Mouse (Mus musculus): ENCODE measurements around the gene Tcf3. TPM values are rescaled to one million over a fixed set of nuclear protein-coding genes. Genes with fewer than 3 reads are reported as not detected.
A peak's percentile ranks its signal among the peaks of the same experiment; 100 is the strongest.

Gene Tcf3
- total and polyA plus RNA-seq, 3 experiments, result 146 to 223 (median 207) TPM

GRCm38 (mm10) chr10:80405481-80406173 is 27.8 kb downstream of the Tcf3 start:
- peak overlapping the region; percentile 83 for H3K4me2 ChIP-seq (ENCODE audit: insufficient read depth, low read depth, poor library complexity, severe bottlenecking)
- no peaks in the 10 kb centered on the region for H3K27me3 ChIP-seq (replicated peaks)
- H3K36me3 ChIP-seq (replicated peaks in 1 of 2; ENCODE audit: control insufficient read depth in 1 of 2, insufficient read depth in 1 of 2, low read length in 1 of 2), result peaks cover 52 to 73% of the 10 kb centered on the region in 2 experiments
- DNase-seq (ENCODE audit: extremely low read depth), result peak; percentile 46
- TF ChIP-seq POLR2A (IDR thresholded peaks at IDR 0.05; ENCODE audit: low read depth, low read length) (no peak), USF1 (IDR thresholded peaks at IDR 0.05; ENCODE audit: low read depth, low read length) (no peak), ELF1 (IDR thresholded peaks at IDR 0.05; ENCODE audit: low read depth, low read length) (0 out of 2 replicates have a peak, but pooled peaks have one; percentile 23), PAX5 (IDR thresholded peaks at IDR 0.05; ENCODE audit: low read length) (no peak), EP300 (IDR thresholded peaks at IDR 0.05; ENCODE audit: low read length) (no peak), MXI1 (IDR thresholded peaks at IDR 0.05; ENCODE audit: low read depth, low read length) (peak; percentile 64), SIN3A (IDR thresholded peaks at IDR 0.05; ENCODE audit: low read length) (peak; percentile 55; the same call in 1 of the 2 replicates), ETS1 (conservative IDR thresholded peaks at IDR 0.05; ENCODE audit: low read depth, low read length) (no peak), MAFK (IDR thresholded peaks at IDR 0.05; ENCODE audit: insufficient replicate concordance, low read length) (no peak), RCOR1 (conservative IDR thresholded peaks at IDR 0.05; ENCODE audit: low read depth, low read length) (no peak), CHD2 (IDR thresholded peaks at IDR 0.05; ENCODE audit: low read length) (no peak), KAT2A (IDR thresholded peaks at IDR 0.05; ENCODE audit: insufficient replicate concordance, low read length) (no peak), CTCF (conservative IDR thresholded peaks at IDR 0.05 in 1 of 2, IDR thresholded peaks at IDR 0.05 in 1 of 2; ENCODE audit: low read depth in 2 of 2, low read length in 2 of 2) (peak in 1 of 2 experiments; percentile 71; a peak in 2 of 4 replicates), MEF2A (IDR thresholded peaks at IDR 0.05; ENCODE audit: borderline replicate concordance, low read depth, low read length) (no peak), MAX (IDR thresholded peaks at IDR 0.05; ENCODE audit: low read length) (no peak), RAD21 (IDR thresholded peaks at IDR 0.05; ENCODE audit: low read depth, low read length) (peak; percentile 62), ZNF384 (IDR thresholded peaks at IDR 0.05; ENCODE audit: low read depth, low read length) (no peak), GABPA (IDR thresholded peaks at IDR 0.05; ENCODE audit: insufficient replicate concordance, low read depth, low read length) (no peak), SMC3 (IDR thresholded peaks at IDR 0.05; ENCODE audit: low read depth, low read length) (peak; percentile 60), MAZ (IDR thresholded peaks at IDR 0.05; ENCODE audit: low read depth, low read length) (peak; percentile 44; the same call in 1 of the 2 replicates), JUND (conservative IDR thresholded peaks at IDR 0.05; ENCODE audit: low read depth, low read length) (no peak), NRF1 (IDR thresholded peaks at IDR 0.05; ENCODE audit: low read depth, low read length) (no peak)
- peak overlapping the region; percentile 81 for H3K9ac ChIP-seq (ENCODE audit: insufficient read depth, low read depth)
- peaks cover 25% of the 10 kb centered on the region for H3K79me2 ChIP-seq (replicated peaks; ENCODE audit: control insufficient read depth, extremely low read depth, insufficient read depth, poor library complexity, severe bottlenecking)
- in situ Hi-C loops (cut with MboI; ENCODE audit: low pct_ligation_motif_present, low pct_unique_long_range_greater_than_20kb, low sequenced_read_pairs) (no loop called here), dilution Hi-C loops (cut with MboI; ENCODE audit: extremely low pct_ligation_motif_present, extremely low pct_unique_long_range_greater_than_20kb, low sequenced_read_pairs) (no loop called here)
- peaks cover 16 to 45% of the 10 kb centered on the region in 2 experiments for H3K4me1 ChIP-seq (ENCODE audit: control insufficient read depth in 1 of 2, insufficient read depth in 2 of 2)
- H3K4me3 ChIP-seq (replicated peaks in 1 of 3; ENCODE audit: low read depth in 2 of 3, low read length in 2 of 3, poor library complexity in 1 of 3), result peak overlapping the region; percentile 85 to 97 (median 95)
- H3K27ac ChIP-seq (ENCODE audit: insufficient read depth, low read depth), result no peak overlapping the region
- H3K9me3 ChIP-seq (replicated peaks; ENCODE audit: low read length), result peaks cover 9% of the 10 kb centered on the region

Data from CH12.LX (cell line).